Mouse (Mus musculus): ENCODE measurements around the gene Abcb10.
"Not testable (repeated sequence)": the region's sequence is repeated elsewhere in the genome, so short reads cannot be mapped to it uniquely, and the experiment has no call there.

The Abcb10 gene

DNA sequence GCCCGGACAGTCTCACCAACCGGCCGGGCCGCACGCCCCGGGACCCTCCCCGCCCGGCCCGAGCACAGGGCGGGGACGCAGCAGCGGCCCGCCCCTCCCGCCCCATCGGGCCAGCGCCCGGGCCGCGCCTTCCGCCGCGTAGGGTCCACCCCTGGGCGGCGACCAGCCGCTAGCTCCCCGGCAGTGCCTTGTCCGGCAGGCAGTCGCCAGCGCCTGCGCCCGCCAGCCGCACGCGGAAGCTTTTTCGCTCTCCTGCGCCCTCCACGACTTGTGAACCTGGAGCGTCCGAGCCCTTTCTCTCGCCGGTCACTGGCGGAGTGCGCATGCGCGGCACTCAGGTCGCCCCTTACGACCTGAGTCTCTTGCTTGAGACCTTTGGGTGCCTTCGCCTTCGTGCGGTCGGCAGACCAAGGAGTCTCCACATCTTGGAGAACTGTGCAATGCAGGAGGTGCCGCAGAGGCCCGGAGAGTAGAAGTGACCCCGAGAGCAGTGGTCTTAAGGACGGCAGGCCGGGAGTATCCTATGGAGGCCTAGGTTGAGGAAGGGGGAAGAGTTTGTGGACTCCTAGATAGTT lies at the start of gene Abcb10:
Gene Abcb10 (minus strand): TSS at position 297 of the 575 bp plus-strand sequence.
- DNase-seq (ENCODE audit: inconsistent age in 2 of 2, low spot score in 1 of 2): peak; percentile 97 to 98

DNA sequence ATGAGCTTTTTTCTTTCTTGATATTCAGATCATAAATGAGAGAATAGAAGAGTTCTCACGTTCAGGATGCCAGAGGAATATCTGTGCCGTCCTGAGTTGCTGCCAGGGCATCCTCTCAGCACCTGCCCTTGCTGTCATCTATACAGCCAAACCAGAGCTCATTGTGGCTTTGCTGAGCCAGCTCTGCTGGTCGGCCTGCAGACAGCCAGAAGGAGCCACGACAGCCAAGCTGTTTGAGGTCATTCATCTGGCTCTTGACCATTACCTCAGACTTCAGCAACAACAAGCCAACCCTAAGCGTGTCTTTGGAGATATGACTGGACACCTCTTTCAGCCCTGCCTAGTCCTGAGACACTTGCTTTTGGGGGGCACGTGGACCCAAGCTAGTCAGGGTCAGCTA lies 44.9 kb upstream of the Abcb10 start:
- no peak for DNase-seq (ENCODE audit: inconsistent age in 2 of 2, low spot score in 1 of 2)

DNA sequence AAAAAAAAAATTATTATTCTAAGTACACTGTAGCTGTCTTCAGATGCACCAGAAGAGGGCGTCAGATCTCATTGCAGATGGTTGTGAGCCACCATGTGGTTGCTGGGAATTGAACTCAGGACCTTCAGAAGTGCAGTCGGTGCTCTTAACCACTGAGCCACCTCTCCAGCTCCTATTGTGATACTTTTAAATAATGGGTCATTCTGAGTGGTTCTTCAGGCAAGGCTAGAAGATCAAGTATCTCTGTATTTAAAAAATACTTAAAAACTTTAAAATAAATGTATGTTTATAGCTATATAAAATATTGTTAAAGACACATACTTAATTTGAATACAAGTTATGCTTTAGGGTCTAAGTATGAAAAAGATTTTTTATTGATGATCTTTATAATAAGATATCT lies 43.3 kb upstream of the Abcb10 start:
- not testable (repeated sequence) for DNase-seq (ENCODE audit: inconsistent age in 2 of 2, low spot score in 1 of 2)

DNA sequence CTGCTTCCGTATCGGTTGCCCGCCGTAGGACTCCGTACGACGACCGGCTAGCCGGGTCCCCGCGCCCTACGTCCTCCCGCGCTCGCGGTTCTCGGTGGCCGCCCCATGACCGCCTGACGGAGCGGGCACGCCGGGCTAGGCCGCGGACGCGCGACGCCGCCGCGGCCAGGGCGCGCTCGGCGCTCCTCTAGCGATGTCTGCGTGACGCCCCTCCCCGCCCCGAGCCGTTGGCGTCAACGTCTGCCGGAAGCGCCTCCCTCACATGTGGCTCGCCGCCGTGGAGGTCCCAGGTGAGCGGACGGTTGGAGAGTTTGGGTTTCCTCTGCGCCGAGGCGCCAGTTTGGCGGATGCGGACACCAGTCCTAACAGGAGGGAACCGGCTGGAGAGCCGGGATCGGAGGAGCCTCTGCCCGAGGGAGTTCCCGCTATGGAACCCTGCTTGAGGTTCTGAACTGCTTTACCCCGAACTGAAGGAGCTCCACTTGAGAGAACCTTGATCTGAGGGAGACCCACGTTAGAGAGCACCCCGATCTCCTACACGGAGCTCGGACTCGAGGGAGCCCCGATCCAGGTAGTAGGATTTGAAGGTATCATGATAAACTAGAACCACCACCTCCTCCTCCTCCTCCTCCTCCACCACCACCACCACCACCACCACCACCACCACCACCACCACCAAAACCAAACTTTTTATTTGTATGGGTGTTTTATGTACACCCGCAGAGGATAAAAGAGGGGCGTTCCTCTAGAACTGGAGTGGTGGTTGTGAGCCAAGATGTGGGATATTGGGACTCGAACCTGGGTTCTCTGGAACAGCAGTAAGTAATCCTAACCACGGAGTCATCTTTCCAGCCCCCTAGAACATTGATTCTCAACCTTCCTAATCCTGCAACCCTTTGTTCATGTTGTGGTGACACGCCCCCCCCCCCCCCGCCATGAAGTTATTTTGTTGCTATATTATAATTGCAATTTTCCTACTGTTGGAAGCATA lies 38.6 kb upstream of the Abcb10 start, which contains the start of the genes Taf5l and Urb2:
Gene Taf5l (minus strand): TSS at position 161 of the 991 bp plus-strand sequence.
Gene Urb2 (plus strand): TSS at position 272 of the 991 bp plus-strand sequence.
- DNase-seq (ENCODE audit: inconsistent age in 2 of 2, low spot score in 1 of 2): peak; percentile 95 to 98

DNA sequence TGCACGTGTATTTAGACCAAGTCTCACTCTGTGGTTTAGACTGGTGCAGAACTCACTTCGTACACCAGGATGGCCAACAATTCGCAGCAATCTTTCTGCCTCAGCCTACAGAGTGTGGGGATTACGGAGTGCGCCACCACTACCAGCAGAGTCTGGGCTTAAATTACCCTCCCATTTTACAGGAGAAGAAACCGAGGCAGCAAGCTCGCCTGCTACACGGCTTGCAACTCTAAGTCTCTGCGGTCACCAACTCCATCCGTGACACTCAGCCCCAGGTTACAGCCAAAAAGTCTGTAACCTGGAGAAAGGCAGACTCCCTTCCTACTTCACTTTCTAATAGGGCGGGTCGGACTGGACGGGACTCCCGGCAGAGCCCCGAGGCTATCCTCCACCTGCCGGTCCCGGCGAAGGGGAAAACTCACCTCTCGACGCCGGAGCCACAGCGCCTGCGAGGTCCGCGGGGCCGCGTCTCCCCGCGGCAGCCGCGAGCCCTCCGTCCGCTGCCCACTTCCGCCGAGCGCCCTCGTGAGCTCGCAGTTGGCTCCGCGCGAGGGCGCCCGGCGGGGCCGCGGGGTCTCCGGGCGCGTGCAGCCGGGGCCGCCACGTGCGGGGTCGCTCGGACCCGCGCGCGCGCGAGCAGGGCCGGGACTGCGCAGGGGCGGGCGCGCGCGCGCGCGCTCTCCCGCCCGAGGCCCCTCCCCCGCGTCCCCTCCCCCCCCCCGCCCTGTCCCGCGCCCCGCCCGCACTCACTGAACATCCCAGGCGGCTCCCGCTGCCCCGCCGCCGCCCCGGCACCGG lies 37.7 kb upstream of the Abcb10 start:
- DNase-seq (ENCODE audit: inconsistent age in 2 of 2, low spot score in 1 of 2): peak in 1 of 2 experiments; percentile 87

DNA sequence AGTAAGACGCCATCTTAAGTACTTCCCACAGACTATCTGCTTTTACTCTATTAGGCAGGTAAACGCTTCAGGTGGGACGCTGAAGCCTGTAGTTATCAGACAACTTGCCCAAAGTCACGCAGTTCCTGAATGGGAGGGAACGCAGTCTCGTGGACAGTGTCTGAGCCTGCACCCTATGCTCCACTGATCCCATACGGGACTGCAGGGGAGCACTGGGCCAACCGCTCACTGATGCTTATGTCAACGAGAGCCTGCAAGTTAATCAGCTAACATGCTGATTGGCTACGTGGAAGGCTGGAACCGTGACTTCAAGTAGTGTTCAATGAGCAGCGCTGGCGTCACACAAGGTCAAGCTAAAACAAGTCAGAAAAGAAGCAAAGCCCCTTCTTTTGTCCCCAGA lies 36.9 kb upstream of the Abcb10 start:
- DNase-seq (ENCODE audit: inconsistent age in 2 of 2, low spot score in 1 of 2): peak; percentile 25 to 62

DNA sequence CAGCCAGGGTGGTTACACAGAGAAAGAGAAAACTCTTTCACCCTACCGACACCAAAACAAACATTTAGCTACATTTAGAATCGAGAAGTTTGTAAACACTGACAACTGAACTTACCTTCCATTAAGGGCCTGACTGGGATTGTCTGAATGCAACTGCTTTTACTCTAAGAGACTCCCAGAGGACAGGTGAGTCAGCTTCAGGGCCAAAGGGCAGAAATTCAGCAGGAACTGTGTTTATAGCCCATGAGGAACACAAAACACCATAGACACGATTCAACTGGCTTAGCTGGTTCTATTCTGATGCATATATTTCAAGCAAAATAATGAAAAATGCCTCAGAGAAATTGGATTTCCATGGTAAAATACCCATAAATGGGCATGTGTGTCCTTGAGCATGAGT lies 31.8 kb upstream of the Abcb10 start:
- no peak for DNase-seq (ENCODE audit: inconsistent age in 2 of 2, low spot score in 1 of 2)

DNA sequence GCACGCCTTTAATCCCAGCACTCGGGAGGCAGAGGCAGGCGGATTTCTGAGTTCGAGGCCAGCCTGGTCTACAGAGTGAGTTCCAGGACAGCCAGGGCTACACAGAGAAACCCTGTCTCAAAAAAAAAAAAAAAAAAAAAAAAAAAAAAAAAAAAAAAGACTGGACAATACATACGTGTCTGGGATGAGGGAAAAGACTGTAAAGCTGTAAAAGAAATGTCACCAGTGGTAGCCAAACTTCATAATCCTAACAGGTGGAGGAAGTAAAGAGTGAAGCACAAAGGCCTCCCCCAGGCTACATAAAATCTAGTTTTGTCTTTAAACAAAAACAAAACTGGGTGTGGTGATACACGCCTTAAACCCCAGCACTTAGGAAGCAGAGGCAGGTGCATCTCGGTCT lies 31.4 kb upstream of the Abcb10 start:
- not testable (repeated sequence) for DNase-seq (ENCODE audit: inconsistent age in 2 of 2, low spot score in 1 of 2)

DNA sequence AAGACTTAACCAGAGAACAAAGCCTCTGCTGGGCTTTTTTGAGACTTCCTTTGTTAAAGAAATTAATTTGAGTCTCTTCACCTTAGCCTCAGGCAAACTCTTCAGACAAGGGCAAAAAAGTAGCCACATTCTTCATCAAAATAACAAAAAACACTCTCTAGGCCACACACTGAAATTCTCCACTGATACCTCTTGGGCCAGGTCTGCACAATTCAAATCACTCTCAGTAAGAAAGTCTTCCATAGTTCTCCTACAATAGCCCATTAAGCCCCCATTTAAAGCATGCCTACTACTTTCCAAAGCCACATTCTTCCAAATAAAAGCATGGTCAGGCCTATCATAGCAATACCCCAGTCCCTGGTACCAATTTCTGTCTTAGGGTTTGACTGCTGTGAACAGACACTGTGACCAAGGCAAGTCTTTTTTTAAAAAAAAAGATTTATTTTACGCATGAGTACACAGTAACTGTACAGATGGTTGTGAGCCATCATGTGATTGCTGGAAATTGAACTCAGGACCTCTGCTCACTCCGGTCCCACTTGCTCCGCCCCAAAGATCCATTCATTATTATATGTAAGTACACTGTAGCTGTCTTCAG lies 29.2 kb upstream of the Abcb10 start:
- DNase-seq (ENCODE audit: inconsistent age in 2 of 2, low spot score in 1 of 2): no peak

DNA sequence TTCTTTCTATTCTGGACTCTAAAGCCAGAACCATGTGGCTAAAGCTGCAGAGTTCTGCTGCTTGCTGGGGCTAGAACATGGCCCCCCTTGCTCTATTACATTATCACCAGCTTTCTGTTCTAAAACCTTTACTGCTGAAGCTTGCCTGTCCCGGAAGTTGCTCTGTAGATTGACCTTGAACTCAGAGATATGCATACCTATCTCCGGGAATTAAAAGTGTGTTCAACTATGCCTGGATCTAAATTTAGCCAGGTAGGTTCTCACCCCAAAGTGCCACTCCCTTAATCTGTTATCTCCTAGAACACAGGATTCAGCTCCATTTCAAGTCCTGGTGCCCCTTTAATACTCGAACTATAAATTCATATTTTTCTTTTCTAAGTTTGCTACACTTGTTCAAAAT lies 28.7 kb upstream of the Abcb10 start:
- DNase-seq (ENCODE audit: inconsistent age in 2 of 2, low spot score in 1 of 2): no peak

DNA sequence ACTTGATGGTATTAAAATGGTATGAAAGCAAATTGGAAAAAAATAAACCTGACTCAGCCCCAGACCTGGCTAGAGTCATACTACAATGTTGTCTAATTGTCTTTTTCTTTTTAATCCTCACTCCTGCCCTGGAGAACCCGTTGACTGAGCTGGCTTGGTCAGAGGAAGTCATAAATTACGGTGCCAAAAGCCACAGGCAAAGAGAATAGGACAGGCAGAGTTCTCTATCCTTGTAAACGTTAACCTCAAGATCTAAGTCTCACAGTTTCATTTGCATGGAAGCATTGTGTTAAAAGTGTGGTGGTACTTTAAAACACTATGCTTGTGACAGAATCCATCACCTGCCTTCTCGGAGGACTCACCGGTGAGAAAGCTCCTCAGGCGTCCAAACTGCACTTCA lies 24.9 kb upstream of the Abcb10 start:
- DNase-seq (ENCODE audit: inconsistent age in 2 of 2, low spot score in 1 of 2): no peak

DNA sequence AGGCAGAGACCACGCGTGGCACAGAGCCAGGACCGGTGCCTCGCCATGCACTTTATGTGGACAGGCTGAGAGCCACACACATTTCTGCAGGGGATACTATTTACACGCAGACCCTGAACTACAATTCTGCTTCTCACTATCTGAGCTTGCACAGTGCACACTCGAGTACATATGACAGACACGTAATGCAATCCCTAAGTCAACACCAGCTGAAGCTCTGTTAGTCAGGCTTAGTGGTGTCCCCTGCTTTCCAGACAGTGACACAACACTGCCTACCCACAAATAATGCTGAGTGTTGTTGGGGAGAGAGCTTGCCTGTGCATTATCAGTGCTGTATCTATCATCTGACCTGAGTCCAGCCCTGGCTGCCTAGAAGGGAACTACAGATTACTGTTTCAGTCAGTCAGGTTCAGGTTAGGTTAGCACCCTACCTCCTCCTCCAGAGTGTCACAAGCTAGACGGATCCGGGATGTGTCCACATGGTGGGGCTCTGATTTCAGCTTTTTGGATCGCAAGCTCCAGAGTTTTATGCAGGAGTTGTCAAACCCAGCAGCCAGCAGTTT lies 19.7 kb upstream of the Abcb10 start:
- DNase-seq (ENCODE audit: inconsistent age in 2 of 2, low spot score in 1 of 2): no peak

DNA sequence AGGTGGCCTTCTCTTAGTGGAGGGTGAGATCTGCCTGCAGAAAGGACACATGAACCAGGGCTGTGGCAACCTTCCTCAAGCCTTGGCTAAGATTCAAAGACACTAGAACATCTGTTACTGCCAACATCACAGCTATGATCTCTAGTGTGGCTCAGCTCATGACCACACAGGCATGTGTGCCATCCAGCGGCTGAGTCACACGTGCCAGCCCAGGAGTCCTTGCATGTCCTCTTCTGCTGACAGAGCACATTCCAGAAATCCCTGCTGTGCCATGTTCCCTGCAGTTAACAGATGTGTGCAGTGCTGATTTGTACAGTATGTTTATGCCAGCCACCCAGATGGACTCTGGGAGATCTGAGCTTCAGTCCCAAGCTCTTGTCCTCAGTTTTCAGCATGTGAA lies 16.6 kb upstream of the Abcb10 start:
- DNase-seq (ENCODE audit: inconsistent age in 2 of 2, low spot score in 1 of 2): peak; percentile 49 to 78

DNA sequence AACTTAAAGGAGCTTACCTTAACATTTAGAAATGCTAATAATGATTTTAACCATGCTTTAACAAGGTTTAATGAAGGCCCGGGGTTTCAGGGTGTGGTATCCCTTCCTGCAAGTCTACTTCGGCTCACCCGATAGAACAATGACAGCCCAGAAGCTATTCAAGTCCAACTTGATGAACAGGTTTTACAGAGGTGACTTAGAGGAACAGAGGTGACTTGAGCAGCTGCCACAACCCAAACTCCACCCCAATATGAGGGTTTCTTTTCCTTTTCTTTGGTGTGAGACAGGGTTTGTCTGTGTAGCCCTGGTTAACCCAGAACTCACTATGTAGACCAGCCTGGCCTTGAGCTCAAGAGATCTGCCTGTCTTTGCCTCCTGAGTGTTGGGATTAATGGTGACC lies 11.1 kb upstream of the Abcb10 start:
- DNase-seq (ENCODE audit: inconsistent age in 2 of 2, low spot score in 1 of 2): no peak

DNA sequence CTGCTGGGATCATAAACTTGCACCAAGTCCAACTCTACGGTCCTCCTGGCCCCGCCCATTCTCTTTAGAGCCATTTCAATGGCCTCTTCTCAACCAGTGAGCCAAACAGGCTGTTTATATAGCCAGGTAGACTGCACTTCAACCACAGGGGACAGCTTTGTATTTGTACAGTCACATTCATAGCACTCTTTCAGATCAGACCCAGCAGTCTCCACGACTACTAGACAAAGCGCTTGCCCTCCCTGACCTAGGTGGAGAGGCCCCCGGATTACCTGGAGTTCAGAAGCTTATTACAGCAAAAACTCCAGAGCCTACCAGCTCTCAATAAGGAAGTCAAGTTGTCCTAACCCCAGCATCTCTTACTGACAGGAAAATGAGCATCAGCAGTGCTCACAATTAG lies 10.7 kb upstream of the Abcb10 start:
- DNase-seq (ENCODE audit: inconsistent age in 2 of 2, low spot score in 1 of 2): no peak

DNA sequence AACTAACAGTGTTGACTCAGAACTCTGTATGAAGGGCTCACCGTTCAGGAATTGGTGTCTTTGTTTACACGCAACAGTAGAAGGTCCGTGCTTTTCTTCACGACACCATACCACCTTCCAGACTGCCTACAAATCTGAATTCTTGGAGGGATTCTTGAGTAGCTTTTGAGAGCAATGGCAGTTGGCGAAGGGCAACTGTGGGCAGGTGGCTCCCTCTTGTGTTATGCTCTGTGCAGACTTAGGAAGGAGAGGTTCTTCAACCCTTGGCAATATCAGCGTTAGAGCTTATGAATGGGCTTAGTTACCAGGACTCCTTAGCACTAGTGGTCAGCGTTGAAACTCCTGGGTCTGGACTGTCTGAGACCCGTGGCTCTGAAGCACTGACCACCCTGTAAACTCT lies 9.7 kb upstream of the Abcb10 start:
- DNase-seq (ENCODE audit: inconsistent age in 2 of 2, low spot score in 1 of 2): no peak

DNA sequence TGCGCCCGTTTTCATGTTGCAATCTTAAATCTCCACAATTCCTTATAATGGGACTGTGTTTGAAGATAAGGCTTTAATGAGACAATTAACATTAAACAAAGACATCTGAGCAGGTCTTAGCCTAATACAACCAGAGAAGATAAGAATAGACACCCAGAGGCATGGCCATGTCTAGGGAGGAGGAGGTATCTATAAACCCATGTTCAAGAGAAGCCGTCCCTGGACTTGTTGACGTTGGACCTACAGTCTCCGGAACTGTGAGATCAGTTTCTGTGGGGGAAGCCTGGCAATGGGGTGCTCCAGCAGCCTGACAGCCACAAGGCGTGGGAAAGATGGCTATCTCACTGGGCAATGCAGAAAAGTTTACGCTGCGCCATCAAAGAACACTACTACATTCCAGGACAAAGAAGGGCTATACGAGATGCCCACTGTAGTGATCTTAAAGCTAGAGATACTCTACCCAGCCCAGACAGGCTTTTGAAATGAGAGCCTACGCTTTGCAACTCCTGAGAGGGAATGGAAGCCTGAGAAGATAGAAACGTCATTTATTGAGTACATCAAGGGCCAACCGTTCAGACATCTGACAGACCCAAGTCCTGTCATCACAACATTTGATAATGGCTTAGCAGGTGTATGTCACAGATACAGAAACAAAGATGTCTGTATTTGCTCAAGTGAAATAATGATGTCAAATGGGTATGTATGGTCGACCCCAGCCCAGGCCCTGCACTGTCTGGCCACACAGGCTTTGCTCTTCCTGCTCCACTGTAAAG lies 7.5 kb upstream of the Abcb10 start:
- DNase-seq (ENCODE audit: inconsistent age in 2 of 2, low spot score in 1 of 2): no peak

DNA sequence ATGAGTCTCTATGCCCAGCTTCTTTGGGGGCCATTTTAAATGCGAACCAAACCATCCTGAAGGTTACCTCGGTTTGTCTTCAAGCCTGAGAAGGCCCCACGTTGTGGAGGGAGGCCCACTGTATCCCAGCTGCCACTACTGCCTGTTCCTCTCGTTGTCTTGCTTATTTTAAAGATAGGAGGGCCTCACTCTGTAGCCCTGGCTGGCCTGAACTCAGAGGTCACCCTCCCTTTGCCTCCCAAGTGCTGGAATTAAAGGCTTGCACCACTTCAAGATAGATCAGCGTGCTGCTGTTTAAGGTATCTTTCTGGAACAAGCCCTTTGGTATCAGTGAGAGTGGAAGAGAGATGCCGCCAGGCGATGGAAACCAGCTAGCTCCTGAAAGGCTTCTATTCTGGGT lies 6.2 kb upstream of the Abcb10 start:
- DNase-seq (ENCODE audit: inconsistent age in 2 of 2, low spot score in 1 of 2): no peak

DNA sequence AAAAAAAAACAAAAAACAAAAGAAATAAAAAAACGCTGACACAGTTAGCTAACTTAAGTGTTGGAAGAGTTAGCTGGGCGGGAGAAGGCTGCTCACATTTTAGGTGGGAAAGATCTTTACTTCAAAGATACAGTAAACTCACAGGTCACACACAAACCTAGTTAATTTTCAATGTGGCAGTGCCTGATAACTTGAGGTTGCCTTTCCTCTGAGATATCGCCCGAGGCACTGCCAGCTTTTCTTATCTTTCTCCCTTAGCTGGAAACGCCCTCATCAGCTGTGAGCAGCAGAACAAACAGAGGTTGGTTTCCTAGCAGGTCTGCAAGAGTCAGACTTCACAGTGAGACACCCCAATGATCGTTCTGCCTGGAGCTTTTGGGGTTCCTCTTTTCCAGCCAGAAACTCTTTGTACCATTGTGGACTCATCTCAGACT lies 5.7 kb upstream of the Abcb10 start:
- no peak for DNase-seq (ENCODE audit: inconsistent age in 2 of 2, low spot score in 1 of 2)

DNA sequence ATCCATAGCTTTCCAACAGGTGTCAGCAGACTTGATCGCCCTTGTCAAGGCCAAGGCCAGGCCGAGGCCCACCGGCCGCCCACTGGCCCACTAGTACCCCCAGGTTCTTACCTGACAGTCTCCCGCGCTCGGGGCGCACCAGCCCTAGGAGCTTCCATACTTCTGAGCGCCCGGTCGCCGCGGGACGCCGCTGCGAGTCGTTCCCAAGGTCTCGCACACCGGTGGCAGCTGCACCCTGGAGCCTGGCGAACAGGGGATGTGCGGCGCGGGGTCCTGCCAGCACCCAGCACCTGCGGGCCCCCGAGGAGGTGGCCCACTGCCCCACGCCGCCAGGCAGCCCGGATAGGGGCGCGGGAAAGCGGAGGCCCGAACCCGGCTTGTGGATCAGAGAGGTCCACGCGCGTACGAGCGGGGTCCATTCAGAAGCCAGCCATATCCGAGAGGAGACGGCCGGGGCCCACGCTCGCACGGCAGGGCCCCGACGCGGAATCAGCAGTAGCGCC lies 580 bp downstream of the Abcb10 start:
- DNase-seq (ENCODE audit: inconsistent age in 2 of 2, low spot score in 1 of 2): no peak

Measured in adrenal gland, adult (tissue).